In genomic region chr11:80271096-80271495, GRCm38 (mm10) we compare ENCODE assay signal across 19 mouse cellular contexts. TPM values are rescaled to one million over a fixed set of nuclear protein-coding genes. Genes with fewer than 3 reads are reported as not detected.
"Had no signal": no experiment of that assay in that cellular context is flagged by ENCODE, and none has a peak within 500 bp of the region (broad histone marks: within the 10 kb centered on the region; RNA-seq: fewer than 3 reads in every experiment).

No protein-coding gene starts in this region.

- H3K36me3 ChIP-seq: stomach, embryonic 15.5 days had no signal

- H3K27me3 ChIP-seq: lung, embryonic 15.5 days; midbrain, embryonic 12.5 days; midbrain, embryonic 15.5 days; neural tube, embryonic 12.5 days; stomach, embryonic 15.5 days had no signal

- DNase-seq: liver, postnatal 0 days; lung, adult 2 months; lung, postnatal 14 days; lung, postnatal 36 days; right cerebral cortex, postnatal 14 days; thymus, adult 2 months; thymus, postnatal 25 days; thymus, postnatal 4 days had no signal

- H3K9me3 ChIP-seq: lung, embryonic 15.5 days; midbrain, embryonic 15.5 days; neural tube, embryonic 12.5 days; stomach, embryonic 15.5 days had no signal

- ATAC-seq: liver, postnatal 0 days; lung, postnatal 0 days; midbrain, embryonic 15.5 days had no signal

- H3K9ac ChIP-seq: liver, postnatal 0 days; lung, embryonic 15.5 days; midbrain, embryonic 12.5 days; midbrain, embryonic 15.5 days; neural tube, embryonic 12.5 days; stomach, embryonic 15.5 days had no signal

- H3K4me3 ChIP-seq: lung, embryonic 15.5 days; megakaryocyte, embryonic 14.5 days; midbrain, embryonic 12.5 days; midbrain, embryonic 15.5 days; neural tube, embryonic 12.5 days; stomach, embryonic 15.5 days had no signal

- H3K4me1 ChIP-seq: lung, embryonic 15.5 days; midbrain, embryonic 12.5 days; midbrain, embryonic 15.5 days; neural tube, embryonic 12.5 days; stomach, embryonic 15.5 days had no signal

- H3K27ac ChIP-seq: lung, embryonic 15.5 days; macrophage; midbrain, embryonic 12.5 days; midbrain, embryonic 15.5 days; neural tube, embryonic 12.5 days; stomach, embryonic 15.5 days; stomach, postnatal 0 days had no signal

- H3K4me2 ChIP-seq: lung, embryonic 15.5 days; midbrain, embryonic 12.5 days; midbrain, embryonic 15.5 days; neural tube, embryonic 12.5 days; stomach, embryonic 15.5 days had no signal

RNA-seq across cellular contexts. Expression of gene Rhbdl3, which starts 29.6 kb away (rescaled TPM):
- total RNA-seq: monocyte, adult 5-6 weeks; neutrophil, adult 5-6 weeks had no signal
